Mouse (Mus musculus) liver, embryonic 14.5 days (tissue): ENCODE measurements around the gene Plekhm1. TPM values are rescaled to one million over a fixed set of nuclear protein-coding genes. Genes with fewer than 3 reads are reported as not detected.

Experiments used
- ATAC-seq: fragments of 200-750 bp; cut with Nextera tagmentation; 2 replicates; pipeline ENCODE4 v1.8.0; 2017; ENCODE audit warnings: moderate number of reproducible peaks, mild to moderate bottlenecking, moderate library complexity; ENCODE audit not compliant: insufficient read depth
- DNase-seq, 3 experiments: peaks; one replicate each; pipeline ENCODE4 v3.0.0-alpha.2; 2012 to 2013; ENCODE audit warnings: low read depth in 3 of 3, low spot score in 3 of 3
- H3K27ac ChIP-seq: fragments of 300-500 bp; sonication (generic); 2 replicates; pipeline ENCODE4 v1.5.1; 2014; ENCODE audit warnings: moderate library complexity, mild to moderate bottlenecking, control low read depth, inconsistent platforms
- H3K27me3 ChIP-seq: fragments of 300-500 bp; sonication (generic); 2 replicates; pipeline ENCODE4 v1.6.1; 2014; ENCODE audit warnings: mild to moderate bottlenecking, low read length, moderate library complexity; ENCODE audit not compliant: control insufficient read depth, insufficient read depth
- H3K36me3 ChIP-seq: fragments of 300-500 bp; sonication (generic); replicated peaks from 2 replicates; pipeline ENCODE4 v1.6.1; 2014; ENCODE audit warnings: low read depth; ENCODE audit not compliant: control insufficient read depth, insufficient read depth
- H3K4me1 ChIP-seq, 2 experiments: fragments of 200-500 bp in 1 of 2; fragments of 300-500 bp in 1 of 2; sonication (generic) in 1 of 2; replicated peaks; 2 replicates each; pipeline ENCODE4 v1.6.1; 2012 to 2014; ENCODE audit warnings: antibody characterized with exemption in 1 of 2, inconsistent platforms in 1 of 2, low read length in 1 of 2; ENCODE audit not compliant: control insufficient read depth in 2 of 2, insufficient read depth in 2 of 2
- H3K4me2 ChIP-seq: fragments of 300-500 bp; sonication (generic); 2 replicates; pipeline ENCODE4 v1.6.1; 2014; ENCODE audit warnings: low read depth, mild to moderate bottlenecking, control low read depth, moderate library complexity
- H3K4me3 ChIP-seq, 2 experiments: fragments of 200-500 bp in 1 of 2; fragments of 300-500 bp in 1 of 2; sonication (generic) in 1 of 2; 2 replicates each; pipeline ENCODE4 v1.5.1; 2012 to 2014; ENCODE audit warnings: low read depth in 2 of 2, low read length in 2 of 2, mild to moderate bottlenecking in 2 of 2, control low read depth in 1 of 2, inconsistent platforms in 1 of 2, moderate library complexity in 1 of 2; ENCODE audit not compliant: insufficient read depth in 1 of 2
- H3K9ac ChIP-seq: fragments of 300-500 bp; sonication (generic); replicated peaks from 2 replicates; pipeline ENCODE4 v1.6.1; 2014; ENCODE audit warnings: mild to moderate bottlenecking, control low read depth, moderate library complexity
- H3K9me3 ChIP-seq: fragments of 300-500 bp; sonication (generic); 2 replicates; pipeline ENCODE4 v1.6.1; 2016; ENCODE audit warnings: low read length, mixed read lengths; ENCODE audit not compliant: control insufficient read depth
- CTCF ChIP-seq: IDR thresholded peaks from 2 replicates; pipeline ENCODE4 v1.5.1; 2016; ENCODE audit warnings: antibody characterized with exemption, low read depth, control low read depth
- EP300 ChIP-seq: IDR thresholded peaks from 2 replicates; pipeline ENCODE4 v1.6.1; 2016; ENCODE audit warnings: antibody characterized with exemption, low read depth
- WGBS: fragments of 180-500 bp; shearing (Covaris S2); extraction: QIAGEN DNeasy Blood & Tissue Kit; methylation state at CpG from one replicate; pipeline ENCODE4 v1.1.7; 2014; ENCODE audit not compliant: insufficient replicate concordance; 5-methylcytosine and 5-hydroxymethylcytosine counted together
- polyA plus RNA-seq, 2 experiments: library from polyadenylated mRNA; depleted of rRNA in 1 of 2; stranded (reverse) in 1 of 2; unstranded in 1 of 2; fragments of >200 nt; fragmentation: Nextera tagmentation in 1 of 2; extraction: Ambion mirVana in 1 of 2; gene quantifications; 2 replicates each; pipeline versions ENCODE4 v1.2.1 to v1.2.3; 2012 to 2014

Gene Plekhm1
- polyA plus RNA-seq, 2 experiments = 3.3 to 3.7 TPM

GRCm38 (mm10) chr11:103371222-103371539 lies 41.3 kb downstream of the Plekhm1 start:
- WGBS = 41% methylated on average over 3 of the region's 3 CpGs
- Histone ChIP-seq H3K27ac (no peak overlapping the region), H3K36me3 (peaks cover 2% of the 10 kb centered on the region), H3K9me3 (no peaks in the 10 kb centered on the region), H3K27me3 (no peaks in the 10 kb centered on the region), H3K4me3 (no peak overlapping the region), H3K4me2 (no peak overlapping the region), H3K4me1 (no peaks in the 10 kb centered on the region), H3K9ac (no peak overlapping the region)
- TF ChIP-seq EP300 = no peak
- TF ChIP-seq CTCF = no peak
- DNase-seq (no peak), ATAC-seq (no peak)

DNA sequence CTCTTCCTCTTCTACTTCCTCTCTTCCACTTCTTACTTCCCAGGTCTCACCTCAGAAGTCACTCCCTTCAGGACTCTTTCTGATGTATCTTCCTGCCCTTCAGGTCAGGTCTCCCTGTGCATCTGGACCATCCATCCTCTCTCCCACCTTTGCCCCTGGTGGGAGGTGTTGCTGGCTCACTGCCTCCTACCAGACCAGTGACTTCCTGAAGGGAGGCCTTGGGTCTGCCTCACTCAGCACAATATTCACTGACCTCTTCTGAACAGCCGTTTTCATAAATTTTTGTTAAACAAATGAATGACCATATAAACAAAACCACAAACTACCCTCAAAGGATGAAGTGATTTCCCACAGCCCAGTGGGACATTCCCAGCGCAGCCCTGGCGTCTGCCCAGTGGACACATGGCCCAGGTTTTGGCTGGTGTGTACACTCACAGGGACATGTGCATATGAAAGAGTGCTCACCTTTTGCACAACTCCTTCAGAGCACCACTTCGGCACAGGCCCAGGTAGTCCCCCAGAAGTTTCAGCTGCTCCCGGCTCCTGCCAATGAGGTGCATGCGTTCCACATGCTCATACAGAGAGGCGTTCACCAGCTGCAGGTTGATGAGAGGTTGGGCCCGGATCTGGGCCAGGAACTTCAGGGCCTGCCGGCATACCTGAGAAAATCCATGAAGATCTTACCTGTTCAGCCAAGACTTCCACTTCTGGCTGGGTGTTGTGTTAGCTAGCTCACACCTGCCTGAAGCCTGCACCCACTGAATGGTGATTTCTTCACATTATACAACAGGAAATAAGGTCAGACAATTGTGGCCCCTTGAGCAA lies 41.9 kb downstream of the Plekhm1 start:
- no peaks in the 10 kb centered on the region for H3K9me3 ChIP-seq
- H3K4me1 ChIP-seq = no peaks in the 10 kb centered on the region
- H3K4me2 ChIP-seq = no peak overlapping the region
- ATAC-seq = no peak
- no peaks in the 10 kb centered on the region for H3K27me3 ChIP-seq
- H3K36me3 ChIP-seq = peaks cover 2% of the 10 kb centered on the region
- no peak overlapping the region for H3K9ac ChIP-seq
- no peak for TF ChIP-seq EP300
- TF ChIP-seq CTCF = no peak
- no peak overlapping the region for H3K4me3 ChIP-seq
- no peak overlapping the region for H3K27ac ChIP-seq
- DNase-seq = no peak
- 76% methylated on average over 9 of the region's 9 CpGs for WGBS

- peaks cover 40% of the 10 kb centered on the region for H3K27me3 ChIP-seq
- H3K9me3 ChIP-seq = no peaks in the 10 kb centered on the region
- no peak overlapping the region for H3K4me3 ChIP-seq
- no peak overlapping the region for H3K4me2 ChIP-seq
- TF ChIP-seq CTCF = no peak
- no peak for TF ChIP-seq EP300
- DNase-seq = no peak
- H3K27ac ChIP-seq = no peak overlapping the region
- 61% methylated on average over 4 of the region's 4 CpGs for WGBS
- H3K9ac ChIP-seq = no peak overlapping the region
- H3K4me1 ChIP-seq = peaks cover 0 to 1% of the 10 kb centered on the region in 2 experiments; a peak in 1 of 4 replicates
- ATAC-seq = no peak
- no peaks in the 10 kb centered on the region for H3K36me3 ChIP-seq
Observed at GRCm38 (mm10) chr11:103365530-103365929, 47.0 kb downstream of the Plekhm1 start.

GRCm38 (mm10) chr11:103365022-103365421 lies 47.5 kb downstream of the Plekhm1 start:
- H3K27me3 ChIP-seq = peaks cover 45% of the 10 kb centered on the region
- no peak overlapping the region for H3K4me2 ChIP-seq
- H3K9me3 ChIP-seq = no peaks in the 10 kb centered on the region
- no peaks in the 10 kb centered on the region for H3K36me3 ChIP-seq
- TF ChIP-seq EP300 (no peak), CTCF (no peak)
- ATAC-seq (no peak), DNase-seq (no peak)
- H3K27ac ChIP-seq = no peak overlapping the region
- peaks cover 0 to 1% of the 10 kb centered on the region in 2 experiments; a peak in 1 of 4 replicates for H3K4me1 ChIP-seq
- no peak overlapping the region for H3K9ac ChIP-seq
- H3K4me3 ChIP-seq = no peak overlapping the region
- 66% methylated on average over 3 of the region's 3 CpGs for WGBS

DNA sequence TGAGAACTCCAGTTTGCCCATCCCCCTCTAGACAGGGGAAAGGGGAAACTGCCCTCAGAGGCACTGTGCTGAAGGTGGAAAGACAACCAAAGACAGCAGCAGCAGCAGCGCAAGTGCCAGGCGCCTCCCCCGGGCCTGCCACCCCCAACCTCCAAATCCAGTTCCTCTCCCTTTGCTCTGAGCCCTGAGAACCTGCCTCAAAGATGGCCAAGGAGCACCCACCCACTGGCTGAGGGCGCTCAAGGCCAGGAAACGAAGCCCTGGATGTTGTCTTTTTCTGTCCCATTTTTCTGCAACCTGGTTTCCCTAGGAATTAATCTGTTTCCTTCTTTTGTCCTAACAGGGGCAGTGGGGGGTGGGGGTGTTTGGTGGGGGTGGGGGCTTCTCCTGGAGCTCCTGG lies 48.2 kb downstream of the Plekhm1 start:
- Histone ChIP-seq H3K4me3 (no peak overlapping the region), H3K4me2 (no peak overlapping the region), H3K9ac (no peak overlapping the region), H3K36me3 (no peaks in the 10 kb centered on the region), H3K27me3 (peaks cover 52% of the 10 kb centered on the region), H3K9me3 (no peaks in the 10 kb centered on the region), H3K27ac (no peak overlapping the region), H3K4me1 (peaks cover 0 to 4% of the 10 kb centered on the region in 2 experiments; a peak in 1 of 4 replicates)
- ATAC-seq = no peak
- 29% methylated on average over 5 of the region's 5 CpGs for WGBS
- no peak for DNase-seq
- TF ChIP-seq CTCF (no peak), EP300 (no peak)
